Mouse (Mus musculus) megakaryocyte, embryonic 14.5 days (primary cell): Measurements from ENCODE around the gene Smg8.

Experiments
- FLI1 ChIP-seq: IDR thresholded peaks from 2 replicates; pipeline ENCODE4 v1.6.1; 2012; ENCODE audit warnings: low read length, inconsistent platforms, mixed read lengths
- GATA1 ChIP-seq: IDR thresholded peaks from 3 replicates; pipeline ENCODE4 v1.6.1; 2012; ENCODE audit warnings: mixed read lengths, low read length, inconsistent platforms, borderline replicate concordance

GRCm38 (mm10) chr11:87109519-87110171 is 23.1 kb upstream of the Smg8 start:
- no peak for TF ChIP-seq GATA1
- TF ChIP-seq FLI1, result no peak
